Mouse (Mus musculus) midbrain, embryonic 15.5 days (tissue): ENCODE data around the gene Mthfs. TPM values are rescaled to one million over a fixed set of nuclear protein-coding genes. Genes with fewer than 3 reads are reported as not detected.
A peak's percentile ranks its signal among the peaks of the same experiment; 100 is the strongest.

Experiments used
- ATAC-seq: fragments of 200-750 bp; cut with Nextera tagmentation; replicated peaks from 2 replicates; pipeline ENCODE4 v1.8.0; 2017; ENCODE audit warnings: moderate TSS enrichment
- H3K27ac ChIP-seq: fragments of 300-500 bp; sonication (generic); 2 replicates; pipeline ENCODE4 v1.5.1; 2015; ENCODE audit warnings: mild to moderate bottlenecking, inconsistent platforms
- H3K27me3 ChIP-seq: fragments of 300-500 bp; sonication (generic); replicated peaks from 2 replicates; pipeline ENCODE4 v1.6.1; 2015; ENCODE audit warnings: inconsistent platforms
- H3K36me3 ChIP-seq: fragments of 300-500 bp; sonication (generic); replicated peaks from 2 replicates; pipeline ENCODE4 v1.6.1; 2015; ENCODE audit warnings: inconsistent platforms
- H3K4me1 ChIP-seq: fragments of 300-500 bp; sonication (generic); 2 replicates; pipeline ENCODE4 v1.6.1; 2015; ENCODE audit warnings: inconsistent platforms
- H3K4me2 ChIP-seq: fragments of 300-500 bp; sonication (generic); 2 replicates; pipeline ENCODE4 v1.6.1; 2015; ENCODE audit warnings: inconsistent platforms, mild to moderate bottlenecking, moderate library complexity
- H3K4me3 ChIP-seq: fragments of 300-500 bp; sonication (generic); 2 replicates; pipeline ENCODE4 v1.5.1; 2015; ENCODE audit warnings: mild to moderate bottlenecking, inconsistent platforms
- H3K9ac ChIP-seq: fragments of 300-500 bp; sonication (generic); 2 replicates; pipeline ENCODE4 v1.6.1; 2015; ENCODE audit warnings: mild to moderate bottlenecking, inconsistent platforms
- H3K9me3 ChIP-seq: fragments of 300-500 bp; sonication (generic); 2 replicates; pipeline ENCODE4 v1.6.1; 2016; ENCODE audit warnings: inconsistent platforms
- WGBS: fragments of 180-500 bp; shearing (Covaris S2); methylation state at CpG from one replicate; pipeline ENCODE4 v1.1.7; 2015; ENCODE audit warnings: mixed read lengths; 5-methylcytosine and 5-hydroxymethylcytosine counted together
- polyA plus RNA-seq: library from polyadenylated mRNA; unstranded; fragments of >200 nt; fragmentation: Nextera tagmentation; extraction: Ambion mirVana; gene quantifications from 2 replicates; pipeline ENCODE4 v1.2.1, GENCODE M21; 2015

The Mthfs gene
- polyA plus RNA-seq, 1 experiment from 2014 or later: 13.1 TPM

GRCm38 (mm10) chr9:89311649-89312048 lies 101.2 kb downstream of the Mthfs start:
- Histone ChIP-seq H3K4me1 (no peaks in the 10 kb centered on the region), H3K27me3 (no peaks in the 10 kb centered on the region), H3K9ac (no peak overlapping the region), H3K27ac (no peak overlapping the region), H3K4me2 (no peak overlapping the region), H3K9me3 (no peaks in the 10 kb centered on the region), H3K4me3 (no peak overlapping the region), H3K36me3 (no peaks in the 10 kb centered on the region)
- WGBS: 81% methylated on average over 2 of the region's 2 CpGs
- ATAC-seq: 0 out of 2 replicates have a peak, but pooled peaks have one; percentile 54

DNA sequence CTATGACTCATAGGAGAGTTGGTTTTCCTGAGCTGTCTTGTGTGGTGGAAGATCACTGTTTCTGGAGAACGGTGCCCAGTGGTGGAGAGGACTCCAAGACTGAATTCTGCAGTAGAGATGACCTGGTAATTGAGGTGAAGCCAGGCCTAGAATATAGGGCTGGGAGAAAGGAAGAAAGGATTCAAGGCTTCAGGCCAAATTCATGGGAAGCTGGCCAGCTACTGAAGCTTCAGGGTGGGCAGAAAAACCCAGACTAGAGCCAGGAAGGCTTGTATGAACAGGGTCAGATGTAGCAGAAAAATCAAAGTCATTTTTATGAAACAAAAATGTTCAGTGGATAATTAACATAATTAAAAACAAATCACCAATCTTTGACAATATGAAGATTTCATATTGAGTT lies 163.3 kb downstream of the Mthfs start:
- H3K9me3 ChIP-seq: no peaks in the 10 kb centered on the region

GRCm38 (mm10) chr9:89374650-89375049 lies 164.2 kb downstream of the Mthfs start:
- H3K9me3 ChIP-seq: no peaks in the 10 kb centered on the region
- ATAC-seq: no peak
- WGBS: 89% methylated on average over 4 of the region's 4 CpGs
- H3K27ac ChIP-seq: no peak overlapping the region
- no peak overlapping the region for H3K4me2 ChIP-seq
- no peak overlapping the region for H3K4me3 ChIP-seq
- no peak overlapping the region for H3K9ac ChIP-seq
- H3K4me1 ChIP-seq: no peaks in the 10 kb centered on the region
- no peaks in the 10 kb centered on the region for H3K27me3 ChIP-seq
- no peaks in the 10 kb centered on the region for H3K36me3 ChIP-seq

More for the DNA sequence above, 163.3 kb downstream of the Mthfs start:
- Histone ChIP-seq H3K36me3 (no peaks in the 10 kb centered on the region), H3K4me2 (no peak overlapping the region), H3K27ac (no peak overlapping the region), H3K9ac (no peak overlapping the region), H3K4me3 (no peak overlapping the region), H3K27me3 (no peaks in the 10 kb centered on the region), H3K4me1 (no peaks in the 10 kb centered on the region)
- no peak for ATAC-seq
- WGBS: 90% methylated on average over 1 of the region's 1 CpGs

- H3K4me3 ChIP-seq: no peak overlapping the region
- no peaks in the 10 kb centered on the region for H3K9me3 ChIP-seq
- no peak overlapping the region for H3K4me2 ChIP-seq
These were observed 192.6 kb downstream of the Mthfs start for GRCm38 (mm10) chr9:89403031-89403430.

More at GRCm38 (mm10) chr9:89403031-89403430, 192.6 kb downstream of the Mthfs start:
- 93% methylated on average over 1 of the region's 1 CpGs for WGBS
- H3K4me1 ChIP-seq: no peaks in the 10 kb centered on the region
- no peak for ATAC-seq
- no peaks in the 10 kb centered on the region for H3K27me3 ChIP-seq
- no peaks in the 10 kb centered on the region for H3K36me3 ChIP-seq
- H3K27ac ChIP-seq: no peak overlapping the region
- H3K9ac ChIP-seq: no peak overlapping the region

Other genes starting within 250 kb of the Mthfs start
- gene Trim43b, start 117.8 kb upstream of the Mthfs start, polyA plus RNA-seq: not detected in 2 replicates
- 0.40 and 1.1 TPM in 2 replicates for gene Bcl2a1b, start 11.5 kb upstream of the Mthfs start, polyA plus RNA-seq
- gene Gm29094, start 11.3 kb upstream of the Mthfs start, polyA plus RNA-seq: 1.4 TPM in 1 of 2 replicates, not detected in the other